Mouse (Mus musculus) thymus, adult 18-20 months (tissue): Measurements from ENCODE around the gene Usp27x.

Experiments used
- DNase-seq, 2 experiments: peaks; one replicate each; pipeline ENCODE4 v3.0.0; 2022; ENCODE audit warnings: mixed read lengths in 2 of 2

Usp27x gene

DNA sequence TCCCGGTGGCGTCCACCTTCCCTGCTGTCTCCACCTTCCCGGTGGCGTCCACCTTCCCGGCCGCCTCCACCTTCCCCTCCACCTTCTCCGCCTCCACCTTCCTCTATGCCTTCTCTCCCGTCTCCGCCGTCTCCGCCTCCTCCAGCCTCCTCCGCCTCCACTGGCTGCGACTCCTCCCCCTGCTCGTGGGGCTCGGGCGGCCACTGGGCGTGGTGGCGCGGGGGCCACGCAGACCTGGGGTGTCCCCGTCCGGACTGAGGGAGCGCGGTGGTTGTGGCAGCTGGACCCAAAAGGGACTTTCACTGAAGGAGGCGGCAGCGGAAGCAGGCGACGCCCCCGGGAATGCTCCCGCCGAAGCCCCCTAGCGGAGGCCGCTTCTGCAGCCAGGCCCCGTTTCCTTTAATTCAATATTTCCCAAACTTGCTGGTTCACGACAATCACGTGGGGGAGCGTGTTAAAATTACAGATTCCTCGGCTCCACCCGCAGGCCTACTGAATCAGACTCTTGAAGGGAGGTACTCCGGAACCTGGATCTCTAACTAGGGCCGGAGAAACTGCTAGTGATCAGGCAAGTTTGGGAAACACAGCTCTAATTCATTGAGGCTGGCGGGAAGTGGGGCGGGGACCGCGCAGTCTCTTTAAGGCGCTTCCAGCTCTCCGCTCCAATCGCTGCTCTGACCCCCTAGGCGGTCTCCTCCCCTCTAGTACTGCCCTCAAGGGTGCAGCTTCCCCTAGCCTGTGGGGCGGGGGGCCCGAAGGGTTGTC, at the start of gene Usp27x:
Gene Usp27x (minus strand): TSS at position 115 of the 765 bp plus-strand sequence.
- DNase-seq: peak; percentile 36 to 44

DNA sequence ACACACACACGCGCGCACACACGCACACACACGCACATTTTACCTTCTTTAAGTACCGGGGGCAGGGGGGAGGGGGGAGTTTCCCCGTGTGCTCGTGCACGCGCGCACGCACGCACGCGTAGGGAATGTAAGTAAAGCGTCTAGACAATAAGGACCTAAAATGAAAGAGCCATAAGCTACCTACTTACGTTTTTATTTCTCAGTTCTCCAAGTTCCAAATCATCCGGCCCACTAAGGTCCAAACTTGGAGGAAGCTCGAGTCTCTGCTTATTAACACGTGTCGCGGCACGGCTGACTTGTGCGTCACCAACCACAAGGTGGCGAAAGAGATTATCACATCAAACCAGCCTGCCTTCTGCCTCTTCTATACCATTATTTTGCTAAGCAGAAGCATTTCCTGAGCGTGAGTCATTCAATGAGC, 47.1 kb upstream of the Usp27x start:
- DNase-seq: peak; percentile 39 to 61

DNA sequence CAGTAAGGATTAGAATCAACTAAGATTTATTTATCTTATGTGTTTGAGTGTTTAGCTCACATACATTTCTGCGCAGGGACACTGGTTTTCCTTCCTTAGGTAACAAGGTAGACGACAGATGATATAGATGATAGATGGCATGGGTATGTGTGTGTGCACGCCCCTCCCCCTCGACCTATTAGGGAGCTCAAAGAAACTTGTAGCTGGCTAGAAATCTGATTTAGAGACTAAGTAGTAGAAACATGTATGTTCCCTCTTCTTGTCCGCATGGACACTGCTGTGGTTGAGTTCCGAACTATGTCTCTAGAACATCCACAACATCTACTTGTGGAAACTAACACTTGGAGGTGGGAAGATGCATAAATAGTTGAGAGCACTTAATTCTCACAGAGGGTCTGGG, 46.5 kb upstream of the Usp27x start:
- DNase-seq: no peak

DNA sequence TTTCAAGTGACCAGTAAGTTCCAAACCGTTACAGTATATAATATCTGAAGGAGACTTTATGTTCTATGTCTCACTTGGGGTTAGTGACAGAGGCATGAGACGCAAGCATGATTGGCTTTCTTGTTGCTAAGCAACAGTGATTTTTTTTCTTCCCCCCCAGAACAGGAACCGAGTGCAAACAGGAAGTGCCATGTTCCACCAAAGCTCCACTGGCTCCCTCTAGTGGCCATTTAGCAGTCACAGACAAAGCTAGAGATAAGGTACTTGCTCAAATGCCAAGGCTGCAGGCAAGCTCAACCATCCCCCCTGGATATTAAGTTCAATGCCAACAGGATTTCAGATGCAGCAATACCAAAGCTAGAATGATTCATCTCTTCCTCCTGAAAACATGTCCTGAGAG, 45.4 kb upstream of the Usp27x start:
- peak; percentile 23 to 55 for DNase-seq

DNA sequence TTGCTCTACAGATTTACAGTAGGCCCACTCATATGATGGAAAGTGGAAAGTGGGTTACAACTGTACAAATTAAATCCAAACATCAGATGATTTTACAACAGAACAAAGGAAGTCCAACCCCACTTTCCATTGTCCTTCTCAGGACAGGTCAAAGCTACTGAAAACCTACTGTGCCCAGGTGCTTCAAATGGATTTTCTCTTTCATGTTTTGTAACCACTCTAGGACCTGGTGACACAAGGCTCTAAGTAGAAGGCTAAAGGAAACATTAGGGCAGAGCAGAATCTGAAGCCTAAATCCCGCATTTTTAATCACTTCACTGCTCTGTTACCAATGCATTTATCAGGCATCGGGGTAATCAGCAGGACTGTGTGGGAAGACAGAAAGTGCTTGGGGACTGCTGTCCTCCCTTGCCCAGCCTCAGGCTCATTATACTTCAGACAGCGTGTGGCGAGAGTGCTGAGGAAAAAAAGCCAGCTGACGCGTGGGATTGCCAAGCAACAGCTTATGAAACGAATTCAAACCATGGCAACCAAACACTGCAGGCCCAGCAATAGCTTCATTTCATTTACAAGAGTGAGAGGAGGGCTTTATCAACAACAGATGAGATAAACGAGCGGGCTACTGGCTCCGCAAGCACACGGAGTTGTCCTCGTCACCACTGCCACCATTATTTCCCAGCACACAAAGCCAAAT, 40.7 kb upstream of the Usp27x start:
- no peak for DNase-seq

DNA sequence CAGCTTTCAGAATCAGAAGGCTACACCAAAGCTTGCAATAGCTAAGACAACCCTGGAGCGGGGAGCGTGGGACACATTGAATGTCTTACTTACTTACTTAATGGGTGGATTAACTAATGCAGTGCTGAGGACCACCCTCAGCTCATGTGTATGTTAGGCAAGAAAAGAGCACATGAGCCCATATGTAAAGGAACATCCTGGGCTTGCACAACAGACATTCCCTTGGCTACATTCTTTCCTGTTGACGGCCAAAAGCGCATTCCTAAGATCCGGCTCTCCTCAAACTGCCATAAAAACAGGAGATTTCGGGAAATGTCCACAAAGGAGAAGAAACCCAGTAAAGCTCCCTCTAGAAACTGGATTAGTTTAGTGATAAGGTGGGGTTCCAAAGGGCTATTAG, 39.7 kb upstream of the Usp27x start:
- no peak for DNase-seq

- no peak for DNase-seq
Observed at GRCm38 (mm10) chrX:7412239-7413033, 36.8 kb upstream of the Usp27x start.

DNA sequence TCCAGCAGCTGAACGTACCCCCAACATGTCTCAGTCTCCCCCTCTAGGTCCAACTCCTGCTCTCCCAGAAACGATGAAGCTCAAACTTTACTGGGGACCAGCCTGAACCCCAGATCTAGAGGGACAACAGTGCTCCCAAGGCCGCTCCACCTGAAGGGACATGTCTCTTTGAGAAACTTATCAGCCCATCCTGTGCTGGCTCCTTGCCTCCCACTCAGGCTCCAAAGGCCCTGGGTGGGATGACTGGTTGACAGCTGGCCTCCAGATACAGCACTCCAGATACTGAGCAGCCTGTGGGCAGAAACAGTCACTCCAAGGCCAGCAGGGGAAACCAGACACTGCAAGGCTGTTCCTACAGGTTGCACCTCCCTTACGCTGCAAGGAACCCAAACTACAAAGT, 956 bp upstream of the Usp27x start:
- no peak for DNase-seq

GRCm38 (mm10) chrX:7375322-7375715, 311 bp downstream of the Usp27x start:
- DNase-seq: peak; percentile 3 to 4

DNA sequence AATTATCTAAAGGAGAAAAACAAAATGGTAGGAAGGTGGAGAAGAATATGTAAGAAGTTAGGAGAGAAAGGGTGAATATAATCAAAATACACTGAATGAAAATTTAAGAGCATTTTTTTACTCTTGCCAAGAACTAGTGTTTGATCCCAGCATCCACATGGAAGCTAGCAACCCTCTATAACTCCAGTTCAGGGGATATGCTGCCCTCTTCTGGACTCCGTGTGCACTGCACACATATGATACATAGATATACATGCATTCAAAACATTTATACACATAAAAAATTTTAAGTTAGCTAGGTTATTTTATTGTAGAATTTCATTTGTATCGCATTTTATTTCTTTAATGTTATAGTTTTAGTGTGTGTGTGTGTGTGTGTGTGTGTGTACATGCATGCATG, 50.2 kb downstream of the Usp27x start:
- no peak for DNase-seq

GRCm38 (mm10) chrX:7322288-7322687, 53.3 kb downstream of the Usp27x start:
- DNase-seq: peak in 1 of 2 experiments; percentile 18
